Comparison of ENCODE assay signal across 8 mouse cellular contexts in the genomic region with DNA sequence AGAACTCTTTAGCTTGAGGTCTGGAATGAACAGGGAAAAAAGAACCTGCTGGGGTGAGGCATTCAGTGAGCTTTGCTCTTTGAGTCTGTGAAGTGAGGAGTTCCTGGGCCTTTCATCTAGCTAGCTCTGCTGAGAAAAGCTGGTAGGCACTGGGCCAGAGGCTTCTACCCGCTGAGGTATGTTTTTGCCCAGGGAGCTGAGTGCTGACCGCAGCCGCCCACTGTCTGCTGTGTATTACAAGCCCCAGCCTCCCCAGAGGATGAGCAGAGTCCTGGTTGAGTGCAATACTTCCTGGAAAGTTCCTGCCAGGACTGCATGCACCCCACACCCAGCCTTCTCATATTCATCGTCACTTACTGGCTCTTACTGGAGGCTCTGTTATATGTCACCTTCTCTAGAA. TPM values are rescaled to one million over a fixed set of nuclear protein-coding genes. Genes with fewer than 3 reads are reported as not detected.
DNase-seq lines count a peak whose midpoint lies in the region; ATAC-seq lines count a peak whose summit lies in the region.

No protein-coding gene starts in this region.

- peak overlapping the region; percentile 32; the same call in 1 of the 2 replicates for H3K27ac ChIP-seq in forebrain, embryonic 11.5 days (ENCODE audit: low read depth, low read length)
- H3K27ac ChIP-seq in forebrain, embryonic 14.5 days (ENCODE audit: low read depth, low read length) = no peak overlapping the region; the same call in 1 of the 2 replicates

- H3K27me3 ChIP-seq in forebrain, embryonic 11.5 days (ENCODE audit: control insufficient read depth, insufficient read depth, low read length) = no peaks in the 10 kb centered on the region
- no peaks in the 10 kb centered on the region for H3K27me3 ChIP-seq in forebrain, embryonic 14.5 days (replicated peaks; ENCODE audit: control insufficient read depth, insufficient read depth, low read length)

- H3K9me3 ChIP-seq in forebrain, embryonic 11.5 days (ENCODE audit: control insufficient read depth, low read length) = no peaks in the 10 kb centered on the region
- H3K9me3 ChIP-seq in forebrain, embryonic 14.5 days (replicated peaks; ENCODE audit: control insufficient read depth, low read length) = no peaks in the 10 kb centered on the region

- H3K36me3 ChIP-seq in forebrain, embryonic 11.5 days (ENCODE audit: control insufficient read depth, insufficient read depth, low read length) = no peaks in the 10 kb centered on the region
- no peaks in the 10 kb centered on the region for H3K36me3 ChIP-seq in forebrain, embryonic 14.5 days (ENCODE audit: control insufficient read depth, insufficient read depth, low read length)

- no peak for ATAC-seq in forebrain, embryonic 11.5 days (replicated peaks; ENCODE audit: low FRiP score)
- no peak for ATAC-seq in forebrain, embryonic 14.5 days

- 71% methylated on average over 4 of the region's 4 CpGs for WGBS in forebrain, embryonic 11.5 days
- 40% methylated on average over 4 of the region's 4 CpGs for WGBS in forebrain, embryonic 14.5 days

- no peak overlapping the region for H3K9ac ChIP-seq in forebrain, embryonic 11.5 days (ENCODE audit: low read length)
- no peak overlapping the region for H3K9ac ChIP-seq in forebrain, embryonic 14.5 days (ENCODE audit: low read length)

- H3K4me2 ChIP-seq in forebrain, embryonic 11.5 days (ENCODE audit: low read depth, low read length, severe bottlenecking) = no peak overlapping the region
- H3K4me2 ChIP-seq in forebrain, embryonic 14.5 days (ENCODE audit: low read length) = no peak overlapping the region

- peaks cover 27% of the 10 kb centered on the region; the same call in 1 of the 2 replicates for H3K4me1 ChIP-seq in forebrain, embryonic 11.5 days (replicated peaks; ENCODE audit: control insufficient read depth, insufficient read depth, low read length)
- H3K4me1 ChIP-seq in forebrain, embryonic 14.5 days (ENCODE audit: control insufficient read depth, insufficient read depth, low read length) = peaks cover 24% of the 10 kb centered on the region

- intact Hi-C loops in left cerebral cortex, postnatal 36 days (cut with DNase I) = no loop called here

- DNase-seq in forebrain, embryonic 11.5 days (ENCODE audit: low spot score) = no peak
- DNase-seq in forebrain, embryonic 14.5 days (ENCODE audit: low spot score) = no peak
- DNase-seq in urinary bladder, postnatal 14 days (ENCODE audit: low spot score) = peak; percentile 30
- no peak for DNase-seq in urinary bladder, adult 2 months (ENCODE audit: low spot score)
- peak; percentile 79 to 84 for DNase-seq in kidney, adult 8-10 months
- no peak for DNase-seq in MN1 (ENCODE audit: low spot score)
- DNase-seq in left cerebral cortex, postnatal 36 days (ENCODE audit: low spot score in 2 of 2) = no peak
- no peak for DNase-seq in natural killer cell, adult 2 months (ENCODE audit: low spot score in 2 of 2)

- no peak overlapping the region for H3K4me3 ChIP-seq in forebrain, embryonic 11.5 days (ENCODE audit: low read depth, low read length)
- no peak overlapping the region for H3K4me3 ChIP-seq in forebrain, embryonic 14.5 days (ENCODE audit: low read depth, low read length)

RNA-seq across cellular contexts. Expression of a gene that starts 59.8 kb away (rescaled TPM):
- polyA plus RNA-seq in forebrain, embryonic 11.5 days (2014; fragmentation: Nextera tagmentation; extraction: Ambion mirVana) = 41.9 and 45.7 TPM in 2 replicates
- 33.3 and 40.0 TPM in 2 replicates for polyA plus RNA-seq in forebrain, embryonic 14.5 days (2014; fragmentation: Nextera tagmentation; extraction: Ambion mirVana)
- 52.8 and 56.0 TPM in 2 replicates for polyA plus RNA-seq in urinary bladder, adult 2 months (2012; rRNA removed)
- total RNA-seq in left cerebral cortex, postnatal 36 days (2021) = 10 to 100 TPM; 82.6 to 94.5 TPM

Comparison
In these comparisons a context has a peak if more than half of its experiments do, and no peak if none do; other contexts are left out.
1. DNase-seq: peak in urinary bladder, postnatal 14 days (single experiment) and kidney, adult 8-10 months (2 of 2); none in forebrain, embryonic 11.5 days (single experiment), forebrain, embryonic 14.5 days (single experiment), urinary bladder, adult 2 months (single experiment), MN1 (single experiment), left cerebral cortex, postnatal 36 days (0 of 2) and natural killer cell, adult 2 months (0 of 2).